Mouse (Mus musculus): ENCODE measurements at regions not wholly inside any gene's neighbourhood (a gene's known extent, or its start where the extent isn't known, plus 50 kb on each side); places are given as distances from the start of the nearest gene placed in this dataset.

GRCm38 (mm10) chr2:159607191-159607590 lies 726.8 kb downstream of the Gm826 start:
- no peak overlapping the region for H3K9ac ChIP-seq (ENCODE audit: insufficient read depth, low read depth)
- H3K27me3 ChIP-seq (replicated peaks): peaks cover 11% of the 10 kb centered on the region

GRCm38 (mm10) chr2:159610451-159610850 lies 723.5 kb downstream of the Gm826 start:
- peaks cover 8% of the 10 kb centered on the region for H3K27me3 ChIP-seq (replicated peaks)
- H3K36me3 ChIP-seq (replicated peaks in 1 of 2; ENCODE audit: control insufficient read depth in 1 of 2, insufficient read depth in 1 of 2, low read length in 1 of 2): no peaks in the 10 kb centered on the region
- H3K4me3 ChIP-seq (replicated peaks in 1 of 3; ENCODE audit: low read depth in 2 of 3, low read length in 2 of 3, poor library complexity in 1 of 3): no peak overlapping the region
- H3K9me3 ChIP-seq (replicated peaks; ENCODE audit: low read length): no peaks in the 10 kb centered on the region
- dilution Hi-C loops (cut with MboI; ENCODE audit: extremely low pct_ligation_motif_present, extremely low pct_unique_long_range_greater_than_20kb, low sequenced_read_pairs) (no loop called here), in situ Hi-C loops (cut with MboI; ENCODE audit: low pct_ligation_motif_present, low pct_unique_long_range_greater_than_20kb, low sequenced_read_pairs) (no loop called here)
- DNase-seq (ENCODE audit: extremely low read depth): no peak
- TF ChIP-seq MAX (IDR thresholded peaks at IDR 0.05; ENCODE audit: low read length) (no peak), ZNF384 (IDR thresholded peaks at IDR 0.05; ENCODE audit: low read depth, low read length) (no peak), JUN (IDR thresholded peaks at IDR 0.05; ENCODE audit: insufficient read depth, low read depth, low read length) (no peak), POLR2AphosphoS2 (IDR thresholded peaks at IDR 0.05; ENCODE audit: low read depth, low read length) (no peak), HCFC1 (IDR thresholded peaks at IDR 0.05; ENCODE audit: low read depth, low read length) (no peak), MYC (IDR thresholded peaks at IDR 0.05; ENCODE audit: low read depth, low read length) (no peak), MAFK (IDR thresholded peaks at IDR 0.05; ENCODE audit: insufficient replicate concordance, low read length) (no peak)
- H3K4me2 ChIP-seq (ENCODE audit: insufficient read depth, low read depth, poor library complexity, severe bottlenecking): no peak overlapping the region
- H3K9ac ChIP-seq (ENCODE audit: insufficient read depth, low read depth): no peak overlapping the region
- H3K79me2 ChIP-seq (replicated peaks; ENCODE audit: control insufficient read depth, extremely low read depth, insufficient read depth, poor library complexity, severe bottlenecking): no peaks in the 10 kb centered on the region
- no peak overlapping the region for H3K27ac ChIP-seq (ENCODE audit: insufficient read depth, low read depth)
- H3K4me1 ChIP-seq (ENCODE audit: control insufficient read depth in 1 of 2, insufficient read depth in 2 of 2): no peaks in the 10 kb centered on the region

More at GRCm38 (mm10) chr2:159607191-159607590, 726.8 kb downstream of the Gm826 start:
- in situ Hi-C loops (cut with MboI; ENCODE audit: low pct_ligation_motif_present, low pct_unique_long_range_greater_than_20kb, low sequenced_read_pairs) (no loop called here), dilution Hi-C loops (cut with MboI; ENCODE audit: extremely low pct_ligation_motif_present, extremely low pct_unique_long_range_greater_than_20kb, low sequenced_read_pairs) (no loop called here)
- Histone ChIP-seq H3K27ac (ENCODE audit: insufficient read depth, low read depth) (no peak overlapping the region), H3K79me2 (replicated peaks; ENCODE audit: control insufficient read depth, extremely low read depth, insufficient read depth, poor library complexity, severe bottlenecking) (no peaks in the 10 kb centered on the region), H3K36me3 (replicated peaks in 1 of 2; ENCODE audit: control insufficient read depth in 1 of 2, insufficient read depth in 1 of 2, low read length in 1 of 2) (no peaks in the 10 kb centered on the region), H3K9me3 (replicated peaks; ENCODE audit: low read length) (no peaks in the 10 kb centered on the region), H3K4me2 (ENCODE audit: insufficient read depth, low read depth, poor library complexity, severe bottlenecking) (no peak overlapping the region), H3K4me3 (replicated peaks in 1 of 3; ENCODE audit: low read depth in 2 of 3, low read length in 2 of 3, poor library complexity in 1 of 3) (no peak overlapping the region), H3K4me1 (ENCODE audit: control insufficient read depth in 1 of 2, insufficient read depth in 2 of 2) (no peaks in the 10 kb centered on the region)
- TF ChIP-seq EP300 (IDR thresholded peaks at IDR 0.05; ENCODE audit: low read length) (no peak), POLR2A (IDR thresholded peaks at IDR 0.05; ENCODE audit: low read depth, low read length) (no peak), JUN (IDR thresholded peaks at IDR 0.05; ENCODE audit: insufficient read depth, low read depth, low read length) (no peak), MAZ (IDR thresholded peaks at IDR 0.05; ENCODE audit: low read depth, low read length) (no peak), SIN3A (IDR thresholded peaks at IDR 0.05; ENCODE audit: low read length) (no peak), UBTF (IDR thresholded peaks at IDR 0.05; ENCODE audit: low read depth, low read length) (no peak), MEF2A (IDR thresholded peaks at IDR 0.05; ENCODE audit: borderline replicate concordance, low read depth, low read length) (no peak), USF1 (IDR thresholded peaks at IDR 0.05; ENCODE audit: low read depth, low read length) (no peak), ETS1 (conservative IDR thresholded peaks at IDR 0.05; ENCODE audit: low read depth, low read length) (no peak), USF2 (conservative IDR thresholded peaks at IDR 0.05; ENCODE audit: low read depth, low read length) (no peak), CHD1 (IDR thresholded peaks at IDR 0.05; ENCODE audit: low read depth, low read length) (no peak), ZNF384 (IDR thresholded peaks at IDR 0.05; ENCODE audit: low read depth, low read length) (no peak), PAX5 (IDR thresholded peaks at IDR 0.05; ENCODE audit: low read length) (no peak), ZMIZ1 (IDR thresholded peaks at IDR 0.05; ENCODE audit: low read depth, low read length) (no peak), NRF1 (IDR thresholded peaks at IDR 0.05; ENCODE audit: low read depth, low read length) (no peak), ZC3H11A (IDR thresholded peaks at IDR 0.05; ENCODE audit: low read depth, low read length) (no peak), CHD2 (IDR thresholded peaks at IDR 0.05; ENCODE audit: low read length) (no peak), HCFC1 (IDR thresholded peaks at IDR 0.05; ENCODE audit: low read depth, low read length) (no peak), SMC3 (IDR thresholded peaks at IDR 0.05; ENCODE audit: low read depth, low read length) (no peak)
- no peak for DNase-seq (ENCODE audit: extremely low read depth)
